Mouse (Mus musculus) kidney, postnatal 25 days (tissue): ENCODE data around the gene Ier5.

Experiments
- DNase-seq, 2 experiments: peaks; one replicate each; pipeline ENCODE4 v3.0.0; 2021; ENCODE audit warnings: mixed read lengths in 2 of 2

The Ier5 gene

DNA sequence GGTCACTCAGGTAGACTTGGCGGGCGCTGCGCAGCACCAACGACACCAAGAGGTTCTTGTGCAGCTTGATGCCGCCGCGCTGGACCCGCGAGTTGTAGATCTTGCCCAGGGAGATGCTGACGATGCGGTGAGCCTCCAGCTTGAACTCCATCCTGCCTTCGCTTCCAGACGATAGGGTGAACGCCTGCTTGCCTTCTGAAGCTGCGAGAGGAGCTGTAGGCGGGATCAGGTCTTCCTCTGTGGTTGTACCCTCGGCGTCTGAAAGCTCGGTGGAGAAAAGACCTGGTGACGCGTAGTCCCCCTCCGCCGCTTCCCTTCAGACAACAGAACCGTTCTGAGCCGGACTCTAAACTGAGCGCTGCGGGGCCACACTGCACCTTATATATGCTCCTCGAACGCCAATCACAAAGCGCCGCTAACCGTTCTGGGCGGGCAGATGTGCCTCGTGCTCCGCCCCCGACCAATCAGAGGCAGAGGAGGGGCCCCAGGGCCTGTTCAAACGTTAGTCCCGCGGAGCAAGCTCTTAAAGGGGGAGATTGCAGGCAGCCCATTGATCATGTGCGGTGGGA is at the start of gene Ier5:
Gene Ier5, minus strand, starts transcription at position 357 of the 569 bp plus-strand sequence.
- DNase-seq: peak; percentile 96 to 98

DNA sequence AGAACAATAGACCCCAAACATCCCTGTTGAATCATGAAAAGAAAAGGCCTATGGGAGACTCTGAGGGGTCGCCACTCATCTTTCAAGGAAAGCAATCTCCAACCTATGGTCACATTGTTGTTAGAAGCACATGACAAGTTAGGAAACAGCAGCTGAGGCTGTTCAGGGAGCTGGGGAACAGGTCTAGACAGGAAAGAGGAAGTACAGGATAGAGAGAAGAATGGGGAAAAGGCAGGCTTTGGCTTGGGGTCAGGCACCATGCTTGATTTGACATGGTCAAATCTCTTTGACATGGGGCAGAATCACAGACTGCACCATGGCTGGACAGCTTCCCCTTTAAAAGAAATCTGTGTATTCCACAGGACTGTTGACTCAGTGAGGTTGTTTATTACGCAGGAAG is 47.8 kb upstream of the Ier5 start:
- DNase-seq: no peak

DNA sequence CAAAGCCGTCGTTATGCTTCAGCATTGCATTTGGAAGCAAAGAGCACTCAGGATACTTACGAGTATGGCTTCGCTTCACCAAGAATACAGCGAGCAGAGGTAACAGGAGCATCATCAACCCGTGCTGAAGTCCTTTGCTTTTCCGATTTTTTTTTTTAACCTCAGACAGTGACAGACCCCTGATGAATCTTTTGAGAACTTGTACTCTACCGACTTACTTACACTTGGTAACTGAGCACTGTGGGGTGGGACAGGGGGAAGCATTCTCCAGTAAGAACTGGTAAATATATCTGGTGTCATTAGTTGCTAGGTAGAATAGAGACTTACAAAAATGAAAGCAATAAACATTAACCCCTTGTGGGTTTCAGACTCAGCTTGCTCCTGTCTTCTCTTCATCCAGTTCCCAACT is 47.1 kb upstream of the Ier5 start, which contains the start of gene Mr1:
Gene Mr1, minus strand, starts transcription at position 243 of the 409 bp plus-strand sequence.
- DNase-seq: peak; percentile 57 to 73

DNA sequence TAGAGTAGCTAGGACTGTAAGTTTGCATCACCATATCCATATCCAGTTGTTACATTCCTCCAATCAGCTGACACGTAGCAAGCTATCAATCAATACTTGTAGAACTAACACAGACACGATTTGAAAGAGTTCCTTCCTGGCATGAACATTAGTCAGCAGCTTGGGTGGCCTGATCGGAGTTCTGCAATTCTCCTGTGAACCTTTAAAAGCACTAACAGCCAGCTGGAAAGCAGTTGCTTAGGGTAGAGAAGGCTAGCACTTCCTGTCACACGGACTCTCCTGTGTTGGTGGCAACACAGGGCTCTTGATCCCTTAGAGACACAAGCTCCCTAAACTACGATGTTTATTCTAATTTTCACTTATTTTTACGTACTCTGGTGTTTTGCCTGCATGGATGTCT is 46.2 kb upstream of the Ier5 start:
- DNase-seq: no peak

DNA sequence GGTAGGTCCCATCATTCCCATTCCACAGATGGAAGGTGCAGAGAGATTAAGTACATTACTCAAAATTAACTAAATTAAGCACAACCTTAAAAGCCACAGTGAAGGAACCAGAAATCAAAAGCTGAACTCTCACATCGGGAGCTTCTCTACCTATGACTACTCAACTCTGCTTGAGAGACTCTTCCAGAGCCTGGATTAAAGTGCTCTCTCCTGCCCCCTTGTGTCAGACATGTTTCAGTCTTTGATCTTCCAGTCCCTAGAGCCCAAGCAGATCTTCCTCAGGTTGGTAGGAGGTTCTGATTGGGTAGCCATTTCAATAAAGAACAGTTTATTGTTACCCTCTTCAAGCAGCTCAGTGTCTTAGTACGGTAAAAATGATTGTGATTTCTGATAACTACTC is 40.6 kb upstream of the Ier5 start:
- DNase-seq: peak; percentile 74 to 90

DNA sequence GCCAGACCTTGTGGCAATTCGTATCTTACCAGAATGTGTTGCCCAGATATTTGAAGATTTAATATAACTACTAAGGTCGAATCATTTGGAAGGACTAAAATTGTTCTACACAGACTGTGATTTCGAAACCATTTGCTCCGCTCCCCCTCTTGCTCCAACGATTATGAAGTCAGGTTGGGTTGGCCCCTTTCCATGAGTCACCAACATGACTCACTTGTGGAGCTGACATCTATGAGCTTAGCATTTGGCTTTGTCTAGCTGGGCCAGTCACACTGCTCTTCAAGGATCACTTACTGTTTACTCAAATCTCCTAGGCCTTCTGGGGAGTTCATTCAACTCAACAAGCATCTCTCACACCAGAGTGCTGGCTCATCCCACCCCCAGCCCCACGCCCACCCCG is 39.4 kb upstream of the Ier5 start:
- DNase-seq: peak in 1 of 2 experiments; percentile 40

DNA sequence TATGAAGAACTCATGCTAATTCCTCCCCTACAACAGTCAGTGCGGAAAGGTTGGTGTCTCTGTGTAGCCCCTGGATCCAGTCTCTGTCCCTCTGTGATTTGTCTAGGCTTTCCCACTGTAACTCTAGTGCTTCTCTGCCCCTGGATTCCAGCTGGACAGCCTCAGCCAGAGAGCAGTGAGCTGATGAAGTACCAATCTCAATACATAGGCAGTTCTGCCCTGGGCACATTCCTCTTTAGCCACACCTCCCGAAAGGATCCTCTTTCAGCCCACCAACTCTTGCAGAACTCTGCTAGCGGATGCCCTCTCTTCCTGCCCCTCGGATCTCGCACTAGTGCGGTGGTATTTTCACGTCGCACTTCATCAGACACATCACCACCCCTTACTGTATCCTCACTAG is 35.4 kb upstream of the Ier5 start:
- no peak for DNase-seq

DNA sequence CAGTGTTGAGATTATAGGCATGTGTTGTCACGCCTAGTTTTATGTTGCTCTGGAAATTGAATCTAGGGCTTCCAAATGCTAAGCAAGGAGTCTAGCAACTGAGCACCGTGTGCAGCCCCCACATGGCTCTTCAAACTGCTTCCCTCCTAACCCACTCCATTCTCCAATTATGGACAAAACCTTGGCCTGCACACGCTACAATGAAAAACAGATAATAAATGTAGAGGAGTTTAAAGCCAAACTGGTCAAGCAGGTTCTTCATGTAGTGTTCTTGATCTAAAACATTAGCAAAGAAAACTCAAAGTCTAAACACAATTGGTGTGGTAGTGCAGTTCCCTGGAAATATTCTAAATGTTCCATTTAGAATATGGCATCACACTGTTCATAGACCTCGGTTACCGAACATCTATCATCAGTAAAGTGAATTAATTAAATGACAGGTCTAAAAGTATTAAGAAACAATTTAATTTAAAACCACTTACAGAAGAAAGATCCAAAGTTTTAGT is 28.0 kb upstream of the Ier5 start:
- DNase-seq: no peak

DNA sequence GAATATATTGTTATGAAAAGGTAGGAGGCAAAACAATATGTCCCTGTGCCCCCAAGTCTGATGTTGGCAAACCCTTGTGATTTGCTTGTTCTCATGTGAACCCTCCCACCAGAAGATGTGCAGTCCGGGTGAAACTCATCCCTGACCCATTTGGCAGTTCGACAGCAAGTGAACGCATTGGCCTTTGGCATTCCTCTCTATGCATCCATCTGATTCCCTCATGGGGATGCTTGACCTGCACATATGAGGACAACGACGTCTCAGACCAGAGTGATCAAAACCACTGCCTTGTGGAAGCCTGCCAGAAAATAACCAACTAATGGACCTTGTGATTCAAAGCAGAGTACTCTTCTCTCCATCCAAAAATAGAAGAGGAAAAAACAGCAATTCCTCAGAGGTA is 27.3 kb upstream of the Ier5 start:
- DNase-seq: no peak

DNA sequence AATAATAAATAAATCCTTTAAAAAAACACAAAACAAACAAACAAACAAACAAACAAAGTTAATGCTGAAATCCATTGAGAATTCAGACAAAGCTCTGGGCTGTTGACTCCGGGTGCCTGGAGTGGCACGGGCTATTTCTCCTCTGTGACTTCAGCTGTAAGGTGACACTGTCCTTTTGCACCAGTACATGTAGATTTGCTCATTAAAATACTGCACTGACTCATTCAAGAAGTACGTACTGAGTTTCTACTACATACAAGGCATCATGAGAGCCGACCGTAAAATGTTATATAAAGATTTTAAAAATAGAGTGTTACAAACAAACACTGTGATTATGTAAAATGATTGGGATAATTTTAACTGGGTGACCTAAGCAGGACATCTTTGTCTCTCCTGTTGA is 25.0 kb upstream of the Ier5 start:
- DNase-seq: no peak

DNA sequence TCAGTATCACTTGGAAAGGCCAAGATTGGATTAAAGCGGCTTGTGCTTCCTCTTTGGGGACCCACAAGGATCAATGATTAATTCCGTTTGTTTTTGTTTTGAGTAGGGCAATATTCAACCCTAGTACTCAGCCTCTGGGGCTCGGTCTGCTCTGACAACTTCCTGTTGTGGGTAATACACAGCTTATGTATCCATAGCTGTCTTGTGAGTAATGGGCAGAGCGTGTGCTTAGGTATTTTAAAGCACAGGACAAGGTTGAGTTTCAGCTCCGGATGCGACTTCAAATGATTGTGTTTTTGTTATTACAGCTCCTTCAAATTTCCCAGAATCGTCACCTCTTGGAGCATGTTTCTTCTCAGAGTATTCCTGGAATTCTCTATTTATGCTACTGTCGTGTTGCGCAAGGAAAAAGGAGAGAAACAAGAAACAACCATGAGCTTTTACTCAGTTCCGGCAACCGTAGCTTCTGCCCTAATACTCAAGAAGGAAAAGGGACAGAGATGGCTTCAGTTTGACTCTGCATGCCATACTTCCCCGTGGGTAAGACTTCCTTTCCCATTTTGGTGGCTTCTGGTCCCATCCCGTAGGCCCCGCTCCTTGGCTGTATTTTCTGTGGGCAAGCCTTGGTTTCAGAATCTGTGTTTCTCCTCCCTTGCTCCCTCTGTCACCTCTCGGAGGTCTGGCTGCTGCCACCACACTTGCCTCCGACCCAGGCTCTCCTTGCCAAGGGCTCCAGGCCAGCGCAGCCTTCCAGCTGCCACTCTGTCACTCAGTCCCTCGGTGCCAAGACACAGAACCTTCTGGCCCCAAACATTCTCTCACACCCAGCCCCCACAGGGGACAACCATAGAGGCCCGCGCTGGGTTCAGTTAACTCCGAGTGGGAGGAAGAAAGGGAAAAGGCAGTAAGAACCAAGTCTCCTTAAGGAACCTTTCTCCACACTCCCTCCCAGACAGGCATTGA is 22.8 kb upstream of the Ier5 start:
- peak in 1 of 2 experiments; percentile 49 for DNase-seq

DNA sequence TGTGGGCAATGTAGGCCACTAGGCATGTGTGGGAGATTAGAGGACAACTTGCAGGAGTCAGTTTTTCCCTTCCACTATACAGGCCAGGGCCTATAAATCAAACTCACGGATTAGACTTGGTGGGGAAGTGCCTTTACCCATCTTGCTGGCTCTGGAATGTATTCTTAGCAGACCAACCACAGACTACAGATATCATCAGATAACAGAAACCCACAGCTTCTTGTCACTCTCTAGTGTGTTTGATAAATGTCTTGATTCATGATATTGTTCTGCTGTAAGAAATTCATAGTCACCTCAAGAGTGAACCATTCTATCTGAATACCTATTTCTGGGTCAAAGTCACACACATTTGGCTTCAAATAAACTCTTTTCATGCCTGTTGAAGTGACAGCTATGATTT is 20.3 kb upstream of the Ier5 start:
- no peak for DNase-seq

DNA sequence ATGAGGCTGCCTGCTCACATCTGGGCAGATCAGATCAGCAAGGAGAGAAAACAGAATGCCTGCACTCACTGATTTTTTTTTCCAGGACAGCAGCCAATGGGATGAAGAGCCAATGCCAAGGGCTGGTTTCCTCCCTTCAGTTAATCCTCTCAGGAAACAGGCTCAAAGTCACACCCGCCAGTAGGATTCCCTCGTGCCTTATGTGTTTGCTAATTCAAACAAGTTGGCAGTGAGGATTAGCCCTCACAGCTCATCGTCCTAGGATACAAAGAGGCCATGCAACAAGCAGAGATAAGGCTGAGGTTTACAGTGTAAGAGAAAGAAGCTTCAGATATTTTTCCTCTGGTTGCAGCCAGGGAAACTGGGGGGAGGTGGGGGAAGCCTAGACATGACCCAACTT is 14.5 kb upstream of the Ier5 start:
- DNase-seq: no peak

DNA sequence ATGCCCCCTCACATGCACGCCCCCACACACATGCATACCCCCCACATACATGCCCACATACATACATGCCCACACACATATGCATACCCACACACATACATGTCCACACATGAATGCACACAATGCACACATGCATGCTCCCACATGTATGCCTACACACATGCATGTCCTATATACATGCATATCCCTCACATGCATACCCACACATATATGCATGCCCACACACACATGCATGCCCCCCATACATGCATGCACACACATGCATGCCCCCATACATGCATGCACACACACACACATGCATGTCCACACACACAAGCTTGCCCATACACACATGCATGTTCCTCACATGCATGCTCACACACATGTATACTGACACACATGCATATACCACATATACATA is 13.4 kb upstream of the Ier5 start:
- DNase-seq: no peak

DNA sequence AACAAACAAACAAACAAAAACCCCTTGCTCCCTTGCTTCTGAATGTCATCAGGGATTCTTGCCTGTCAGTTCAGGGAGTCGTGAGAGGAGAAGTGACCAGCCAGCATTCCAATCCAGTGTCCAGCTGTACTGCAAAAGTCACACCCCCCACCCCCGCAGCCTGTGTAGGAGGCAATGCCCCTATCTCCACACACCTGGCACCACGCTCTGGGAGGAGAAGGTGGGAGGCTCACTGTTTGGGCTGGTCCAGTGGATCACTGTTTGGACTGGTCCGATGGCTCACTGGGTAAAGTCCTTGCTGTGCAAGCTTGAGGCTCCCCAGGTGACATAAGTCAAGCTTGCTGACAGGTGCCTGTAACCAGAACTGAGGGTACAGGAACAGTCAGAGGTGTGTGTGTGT is 12.7 kb upstream of the Ier5 start:
- no peak for DNase-seq

DNA sequence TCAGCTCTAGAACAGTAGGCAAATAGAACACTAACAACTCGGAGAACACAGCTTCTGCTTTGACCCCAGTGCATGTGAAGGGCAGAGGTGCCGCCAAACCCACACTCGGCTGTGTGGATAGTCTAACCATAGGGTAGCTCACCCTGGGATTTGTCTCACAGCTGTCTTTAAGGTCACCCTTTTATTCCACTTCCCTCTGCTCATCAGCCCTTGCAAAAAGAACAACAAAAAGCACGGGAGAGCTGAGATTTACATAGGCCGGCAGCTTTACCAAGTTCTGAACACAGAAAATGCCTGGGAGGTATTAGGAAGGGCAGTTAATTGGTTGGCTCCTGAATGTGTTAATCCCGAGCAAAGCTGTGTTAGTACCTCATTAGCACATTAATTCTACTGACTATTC is 12.1 kb upstream of the Ier5 start:
- DNase-seq: no peak

DNA sequence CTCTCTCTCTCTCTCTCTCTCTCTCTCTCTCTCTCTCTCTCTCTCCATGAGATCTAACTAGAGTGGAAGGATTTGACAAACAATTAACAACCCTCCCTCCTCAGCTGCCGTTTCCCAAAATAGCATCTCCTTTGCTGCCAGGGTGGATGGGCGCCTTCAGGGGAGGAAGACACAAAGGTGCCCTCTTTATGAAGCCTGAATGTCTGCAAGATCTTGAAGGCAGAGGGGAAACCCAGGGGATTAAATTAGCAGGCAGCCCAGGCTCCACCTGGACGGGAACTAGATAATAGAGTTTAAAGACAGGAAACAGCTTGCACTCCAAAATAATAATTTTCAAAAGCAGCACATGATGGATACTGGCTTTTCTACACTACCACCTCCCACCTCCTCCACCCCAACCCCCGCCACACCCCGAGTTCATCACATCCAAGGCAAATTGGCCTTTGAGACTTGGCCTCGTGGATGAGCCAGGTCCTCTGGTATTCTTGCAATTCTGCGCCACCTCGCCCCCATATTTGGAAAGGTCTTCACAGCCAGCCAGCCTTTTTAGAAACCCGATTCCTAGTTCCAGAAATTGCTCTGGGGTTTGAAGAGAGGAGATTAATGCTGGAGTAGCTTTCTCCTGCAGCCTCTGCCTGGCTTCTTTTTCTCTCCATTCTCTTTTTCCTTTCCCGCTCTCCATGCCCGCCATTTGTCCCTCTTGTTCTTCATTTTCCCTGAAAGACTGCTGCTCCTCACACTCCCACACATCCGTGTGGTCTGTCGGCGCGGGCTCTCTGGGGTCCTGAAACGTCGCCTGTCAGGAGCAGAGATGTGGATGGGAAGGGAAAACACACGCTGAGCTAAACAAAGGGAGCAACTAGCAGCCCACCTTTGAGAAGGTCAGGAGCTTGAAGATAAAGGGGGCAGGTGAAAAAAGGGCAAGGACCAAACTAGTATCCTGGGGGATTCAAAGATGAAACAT is 10.2 kb upstream of the Ier5 start:
- no peak for DNase-seq

DNA sequence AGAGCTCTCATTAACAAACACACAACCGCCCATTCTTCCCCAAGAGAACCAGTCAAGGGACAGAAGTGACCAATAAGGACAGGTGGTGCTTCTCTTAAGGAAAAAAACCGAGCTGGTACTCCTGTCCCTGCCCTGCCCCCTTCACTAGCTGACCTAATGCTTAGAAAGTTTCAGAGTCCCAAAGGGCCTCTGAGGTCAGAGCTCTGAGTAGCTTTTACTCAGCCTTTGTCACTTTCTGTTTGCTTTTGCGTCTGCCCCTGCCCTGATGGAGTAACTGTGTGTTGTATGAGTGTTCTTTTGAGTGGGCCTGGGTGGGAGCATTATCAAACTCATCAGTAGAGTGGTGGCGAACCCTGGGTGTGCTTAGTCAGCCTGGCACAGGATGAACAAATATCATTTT is 9.0 kb upstream of the Ier5 start:
- DNase-seq: no peak

DNA sequence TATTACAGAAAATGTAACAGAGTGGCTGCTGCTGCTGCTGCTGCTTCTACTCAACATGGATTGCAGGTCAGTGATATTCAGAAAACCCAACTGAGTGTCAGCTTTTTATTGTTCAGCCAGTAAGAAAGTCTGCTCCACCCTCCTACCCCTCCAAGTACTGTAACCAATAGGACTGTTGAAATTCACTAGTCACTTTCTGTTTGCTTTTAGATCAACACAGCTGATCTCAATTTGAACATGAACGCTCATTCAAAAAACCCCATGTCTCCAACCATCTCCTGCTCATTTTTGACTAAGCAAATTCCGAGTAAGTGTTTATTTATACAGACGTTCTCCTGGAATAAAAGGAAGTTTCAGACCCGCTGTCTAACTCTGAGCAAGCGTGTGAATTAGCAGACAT is 8.4 kb upstream of the Ier5 start:
- DNase-seq: no peak

DNA sequence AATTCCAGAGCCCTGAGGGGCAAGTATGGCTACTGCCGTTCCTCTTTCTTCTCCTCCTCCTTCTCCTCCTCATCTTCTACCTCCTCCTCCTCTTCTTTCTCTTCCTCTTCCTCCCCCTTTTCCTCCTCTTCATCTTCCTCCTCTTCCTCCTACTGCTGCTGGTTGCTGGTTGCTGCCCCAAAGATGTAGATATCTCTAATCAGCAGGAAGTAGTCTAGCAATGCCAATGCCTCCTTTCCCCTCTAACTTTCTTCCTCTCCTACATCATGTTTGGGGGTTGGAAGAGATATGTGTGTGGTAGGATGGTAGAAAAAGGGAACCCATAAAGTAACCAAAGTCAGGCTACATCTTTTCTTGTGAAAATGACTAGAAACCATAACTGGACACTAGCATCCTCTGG is 6.9 kb upstream of the Ier5 start:
- DNase-seq: no peak

DNA sequence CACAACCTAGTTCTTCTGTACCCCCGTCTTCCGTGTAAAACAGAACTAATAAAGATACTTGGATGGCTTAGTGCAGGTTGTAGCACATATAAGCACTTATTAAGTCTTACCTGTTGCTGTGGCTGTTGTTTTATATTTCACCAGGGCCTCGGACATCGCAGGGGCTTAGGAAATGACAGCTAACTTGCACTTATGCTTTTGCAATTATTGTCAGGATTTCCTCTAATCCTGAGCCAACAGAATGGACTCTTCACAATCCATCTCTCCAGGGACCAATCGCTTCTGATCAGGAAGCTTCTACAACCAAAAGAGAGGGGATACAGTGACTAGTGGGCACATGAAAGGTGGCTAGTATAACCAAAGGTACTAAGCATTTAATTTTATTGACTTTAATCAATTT is 4.6 kb upstream of the Ier5 start:
- no peak for DNase-seq

DNA sequence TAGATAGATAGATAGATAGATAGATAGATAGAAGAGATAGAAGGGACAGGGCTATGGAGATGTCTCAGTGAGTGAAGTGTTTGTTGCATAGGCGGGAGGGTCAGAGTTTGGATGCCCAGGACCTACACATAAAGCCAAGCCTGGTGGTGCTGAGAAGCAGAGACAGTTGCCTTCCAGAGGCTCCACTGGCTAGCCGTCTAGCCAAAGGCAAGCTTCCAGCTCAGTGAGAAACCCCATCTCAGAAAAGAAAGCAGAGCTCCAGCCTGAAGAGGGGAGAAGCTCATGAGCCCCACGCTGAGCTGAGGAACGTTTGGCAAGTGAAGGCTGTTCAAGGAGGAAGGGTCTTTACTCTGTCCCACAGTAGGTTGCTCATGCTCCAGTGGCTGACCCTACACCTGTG is 3.2 kb upstream of the Ier5 start:
- DNase-seq: no peak
